Mouse (Mus musculus): Measurements from ENCODE around the gene Fam69a.

Gene Fam69a

DNA sequence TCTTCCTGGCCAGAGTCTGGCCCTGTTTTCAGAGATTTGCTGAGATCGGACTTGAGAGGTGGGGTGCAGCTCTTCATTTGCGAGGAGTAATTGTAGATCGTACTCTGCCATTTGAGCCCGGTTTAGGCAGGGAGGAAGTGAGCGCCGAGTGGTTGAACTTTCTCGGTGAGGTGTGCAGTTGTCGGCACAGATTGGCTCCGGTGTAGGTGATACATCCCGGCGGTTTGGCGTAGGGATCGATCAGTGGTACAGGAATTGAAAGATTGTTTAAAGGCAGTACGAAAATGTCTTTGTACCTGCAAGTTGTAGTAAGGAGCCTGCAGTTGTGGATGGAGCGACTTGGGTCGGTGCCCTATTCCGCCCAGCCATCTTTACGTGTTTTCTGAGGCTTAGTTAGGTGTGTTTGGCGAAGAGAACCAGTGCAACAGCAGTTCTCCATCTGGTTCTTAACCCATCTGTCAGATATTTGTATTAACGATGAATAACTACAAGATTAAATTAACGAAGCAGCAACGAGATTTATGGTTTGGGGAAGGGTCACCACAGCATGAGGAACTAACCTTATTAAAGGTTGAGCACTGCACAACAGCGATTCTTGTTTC is 85.8 kb downstream of the Fam69a start:
- DNase-seq: no peak

DNA sequence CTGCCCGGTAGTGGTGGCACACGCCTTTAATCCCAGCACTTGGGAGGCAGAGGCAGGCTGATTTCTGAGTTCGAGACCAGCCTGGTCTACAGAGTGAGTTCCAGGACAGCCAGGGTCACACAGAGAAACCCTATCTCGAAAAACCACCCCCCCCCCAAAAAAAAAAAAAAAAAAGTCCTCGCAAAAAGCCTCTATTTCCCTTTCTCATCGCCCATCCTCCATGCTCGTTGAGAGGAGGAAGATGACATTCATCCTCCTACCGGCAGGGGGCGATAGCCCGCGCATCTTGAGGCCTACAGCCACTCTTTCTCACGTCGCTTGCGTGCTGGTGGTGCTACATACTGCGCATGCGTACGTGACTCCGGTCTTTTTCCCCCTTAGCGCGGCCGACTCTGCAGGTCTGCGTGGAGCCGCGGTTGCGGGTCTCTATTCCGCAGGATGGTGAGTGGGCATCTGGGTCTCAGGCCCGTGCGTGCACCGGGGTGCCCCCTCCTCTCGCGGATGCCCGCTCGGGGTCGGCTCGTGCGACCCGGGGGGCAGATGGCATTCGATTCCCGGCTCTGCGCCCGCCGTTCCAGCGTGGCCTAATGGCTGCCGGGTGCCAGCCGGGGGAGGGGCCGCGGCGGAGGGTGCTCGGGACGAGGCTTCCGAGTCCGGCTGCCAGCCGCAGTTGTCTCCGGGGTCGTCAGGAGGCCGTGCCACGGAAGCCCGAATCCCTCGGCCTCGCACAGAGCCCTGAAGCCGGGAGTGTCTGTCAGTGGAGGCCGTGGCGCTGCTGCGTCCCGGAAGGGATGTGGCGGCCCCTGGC is 86.5 kb downstream of the Fam69a start, which contains the start of gene Rpl5:
Gene Rpl5 (plus strand): TSS at position 297 of the 808 bp plus-strand sequence.
- peak; percentile 91 to 95 for DNase-seq

DNA sequence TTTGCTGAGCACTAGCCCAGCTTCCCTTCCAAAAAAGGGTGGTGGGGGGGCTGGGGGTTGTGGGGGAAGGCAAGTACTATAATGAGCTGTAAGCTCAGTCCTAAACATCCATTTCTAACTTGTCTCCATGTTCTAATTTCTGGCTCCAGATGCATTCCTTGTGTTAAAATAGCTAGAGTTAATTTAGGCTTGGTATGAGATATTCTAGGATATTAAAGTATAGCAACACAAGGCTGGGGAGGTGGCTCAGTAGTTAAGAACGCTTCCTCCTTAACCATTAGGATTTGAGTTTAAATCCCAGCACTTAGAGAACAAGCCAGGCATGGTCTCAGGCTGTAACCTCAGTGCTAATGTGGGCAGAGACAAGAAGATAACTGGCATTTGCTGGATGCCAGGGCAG is 90.6 kb downstream of the Fam69a start:
- DNase-seq: no peak

DNA sequence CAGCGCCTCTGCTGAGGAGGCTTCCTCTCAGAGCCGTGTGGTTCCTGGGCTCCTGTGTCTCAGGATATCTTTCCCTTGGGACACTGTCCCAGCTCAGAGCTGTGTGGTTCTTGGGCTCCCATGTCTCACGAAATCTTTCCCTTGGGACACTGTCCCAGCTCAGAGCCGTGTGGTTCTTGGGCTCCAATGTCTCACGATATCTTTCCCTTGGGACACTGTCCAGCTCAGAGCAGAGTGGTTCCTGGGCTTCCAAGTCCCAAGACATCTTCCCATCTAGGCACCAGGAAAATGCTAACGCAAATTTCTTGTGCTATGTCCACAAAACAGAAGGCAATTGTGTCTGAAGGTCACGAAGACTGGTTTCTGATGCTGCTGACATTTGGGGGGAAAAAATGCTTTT is 92.2 kb downstream of the Fam69a start:
- no peak for DNase-seq

DNA sequence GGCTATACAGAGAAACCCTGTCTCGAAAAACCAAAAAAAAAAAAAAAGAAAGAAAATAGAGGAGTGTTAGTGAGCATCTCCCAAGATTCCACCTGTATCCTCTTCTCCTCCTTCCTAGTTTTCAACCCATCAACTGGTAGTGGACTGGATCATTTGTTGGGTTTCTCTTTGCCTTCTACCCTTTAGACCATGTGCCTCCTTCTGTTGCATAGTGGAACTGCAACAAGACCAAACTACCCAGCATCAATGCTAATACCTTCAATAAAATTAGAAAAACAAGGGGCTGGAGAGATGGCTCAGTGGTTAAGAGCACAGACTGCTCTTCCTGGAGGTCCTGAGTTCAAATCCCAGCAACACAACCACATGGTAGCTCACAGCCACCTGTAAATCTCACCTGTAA is 95.4 kb downstream of the Fam69a start:
- peak in 1 of 2 experiments; percentile 29 for DNase-seq

DNA sequence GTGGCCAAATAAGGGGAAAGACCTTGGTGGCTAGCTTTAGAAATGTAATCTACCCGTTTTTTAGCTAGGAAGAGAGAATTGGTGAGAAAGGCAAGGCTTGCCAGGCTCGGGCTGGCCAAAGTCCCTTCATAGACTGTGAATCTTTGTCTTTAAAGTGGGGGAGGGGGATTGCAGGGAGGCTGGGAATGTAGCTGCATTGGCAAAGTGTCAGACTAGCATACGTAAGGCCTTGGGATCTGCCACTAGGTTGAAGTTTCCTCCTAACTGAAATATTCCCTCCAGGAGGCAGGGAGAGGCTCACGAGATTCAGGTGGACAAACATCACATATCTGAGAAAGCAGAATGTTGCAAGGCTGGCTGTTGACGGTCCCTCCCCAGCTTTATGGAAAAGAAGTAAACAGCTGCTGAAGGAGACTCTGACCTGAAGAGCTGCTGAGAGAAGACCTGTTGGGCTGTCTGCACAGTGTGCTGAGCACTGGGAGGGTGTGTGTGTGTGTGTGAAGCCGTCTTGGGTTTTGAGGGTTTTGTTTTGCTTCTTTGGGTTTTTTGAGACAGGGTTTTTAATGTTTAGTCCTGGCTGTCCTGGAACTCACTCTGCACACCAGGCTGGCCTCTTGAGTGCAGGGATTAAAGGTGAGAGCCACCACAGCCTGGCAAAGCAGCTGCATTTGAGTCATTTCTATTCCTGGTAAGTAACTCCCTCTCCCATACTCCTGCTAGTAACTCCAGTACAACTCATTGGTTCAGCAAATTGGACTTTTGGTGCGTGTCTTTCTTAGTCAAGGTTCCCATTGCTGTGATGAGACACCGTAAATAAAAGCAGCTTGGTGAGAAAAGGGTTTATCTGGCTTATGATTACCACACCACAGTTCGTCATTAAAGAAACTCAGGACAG is 96.6 kb downstream of the Fam69a start:
- DNase-seq: no peak

DNA sequence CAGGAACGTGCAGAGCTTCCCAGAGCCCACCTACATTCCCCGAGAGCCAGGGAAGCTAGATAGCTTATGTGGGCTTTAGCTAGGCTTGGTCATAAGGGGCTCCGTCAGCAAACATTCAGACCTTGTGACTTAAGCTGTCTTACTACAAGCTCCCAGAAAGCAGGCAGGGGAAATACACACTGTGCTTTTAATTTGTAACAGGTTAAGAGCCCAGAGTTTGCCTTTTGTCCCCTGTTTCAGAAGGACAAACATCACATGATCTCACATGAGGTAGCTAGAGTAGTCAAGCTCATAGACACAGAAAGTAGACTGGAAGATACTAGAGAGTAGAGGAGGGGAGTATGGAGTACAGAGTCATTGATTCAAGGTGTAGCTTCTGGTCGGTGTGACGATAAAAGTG is 106.2 kb downstream of the Fam69a start:
- no peak for DNase-seq

DNA sequence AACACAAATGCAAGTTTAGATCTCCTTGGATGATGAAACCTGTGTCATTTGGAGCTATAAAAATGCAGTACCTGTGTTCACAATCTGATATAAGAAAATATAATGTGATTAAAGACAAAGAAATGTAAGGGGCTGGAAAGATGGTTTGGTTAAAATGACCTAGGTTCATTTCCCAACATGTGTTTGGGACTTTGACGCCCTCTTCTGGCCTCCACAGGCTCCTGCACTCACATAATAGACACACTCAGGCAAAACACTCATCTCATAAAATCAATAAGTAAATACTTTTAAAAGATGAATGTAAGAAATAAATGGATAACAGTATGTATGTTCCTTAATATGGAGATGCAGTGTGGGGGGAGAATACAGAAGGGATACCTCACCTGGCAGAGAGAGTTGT is 109.8 kb downstream of the Fam69a start:
- no peak for DNase-seq

DNA sequence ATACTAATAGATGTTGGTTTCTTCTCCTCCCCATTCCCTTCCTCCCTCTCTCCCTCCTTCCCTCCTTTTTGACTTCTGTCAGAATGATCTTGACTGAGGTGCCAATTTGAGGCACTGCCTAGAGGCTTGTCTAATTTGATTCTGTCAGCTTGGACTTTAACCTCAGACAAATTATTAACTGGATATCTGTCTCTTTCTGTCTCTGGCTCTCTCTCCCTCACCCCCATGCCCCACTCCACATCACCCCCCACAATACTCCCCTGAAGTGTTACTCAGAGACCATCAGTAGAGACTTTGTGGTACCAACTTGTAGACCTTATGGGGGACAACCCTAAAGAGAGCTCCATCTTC is 111.6 kb downstream of the Fam69a start:
- DNase-seq: no peak

DNA sequence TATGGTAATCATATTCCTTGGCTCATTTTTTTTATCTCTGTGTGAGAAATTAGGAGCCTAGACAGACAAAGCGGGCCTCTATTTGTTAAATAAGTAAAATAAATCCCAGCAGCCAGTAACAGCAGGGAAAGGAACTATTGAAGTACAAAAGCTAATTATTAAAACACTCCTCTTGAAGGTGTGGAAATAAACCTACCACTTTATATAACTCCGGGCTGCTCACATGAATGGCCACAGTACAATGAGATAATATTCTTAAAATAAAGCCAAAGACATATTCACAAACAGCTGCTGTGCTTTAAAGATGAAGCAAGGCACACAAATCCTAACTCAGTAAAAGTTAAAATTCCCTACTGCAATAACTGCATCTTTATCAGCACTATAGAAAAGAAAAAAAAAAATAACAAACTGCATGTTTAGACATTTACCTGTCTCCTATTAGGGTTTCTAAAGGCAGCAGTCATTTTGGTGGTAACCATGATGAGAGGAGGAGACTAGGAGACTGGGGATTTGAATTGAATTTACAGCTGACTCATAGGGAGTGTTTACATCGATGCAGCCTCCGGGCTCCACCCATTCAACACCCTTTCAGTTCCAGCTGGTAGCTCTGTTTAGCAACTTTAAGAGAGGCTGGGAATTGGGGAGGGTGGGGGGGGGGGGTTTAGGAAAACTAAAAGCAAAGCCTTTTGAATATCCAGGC is 112.2 kb downstream of the Fam69a start, which contains the start of gene Evi5:
Gene Evi5 (minus strand): TSS at position 547 of the 700 bp plus-strand sequence.
- DNase-seq: no peak

DNA sequence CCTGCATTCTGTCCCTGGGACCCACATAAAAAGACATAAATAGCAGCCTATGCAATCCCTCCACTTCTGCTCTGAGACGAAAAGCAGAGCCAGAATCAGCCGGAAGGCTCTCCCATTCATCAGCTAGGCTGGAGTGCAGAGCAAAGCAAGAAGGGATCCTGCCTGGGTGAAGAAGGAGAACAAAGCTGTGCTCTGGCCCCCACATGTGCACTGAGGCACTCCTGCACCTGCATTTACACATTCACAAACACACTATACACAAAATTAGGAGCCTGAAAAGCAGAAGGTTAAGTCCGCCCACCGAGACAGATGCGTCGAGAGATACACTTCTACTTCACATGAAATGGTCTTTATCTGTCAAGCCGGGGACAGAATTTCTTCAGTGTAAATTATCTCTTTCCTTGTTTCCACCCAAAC is 113.0 kb downstream of the Fam69a start:
- no peak for DNase-seq

DNA sequence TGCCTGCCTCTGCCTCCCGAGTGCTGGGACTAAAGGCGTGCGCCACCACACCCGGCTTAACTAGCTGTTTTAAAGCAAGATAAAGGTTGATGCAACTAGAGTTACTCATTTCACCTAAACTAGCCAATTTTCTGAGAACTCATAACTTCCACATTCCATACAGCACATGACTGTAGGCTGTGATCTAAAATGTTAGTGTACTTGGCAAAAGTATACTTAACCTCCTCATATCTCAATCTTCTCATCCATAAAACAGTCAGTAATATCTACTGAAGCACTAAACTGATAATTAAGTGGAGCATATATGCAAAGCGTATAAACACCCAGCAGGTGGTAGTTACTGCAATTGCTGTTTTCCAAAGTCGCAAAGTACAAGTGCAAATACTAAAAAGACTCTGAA is 113.6 kb downstream of the Fam69a start:
- no peak for DNase-seq

DNA sequence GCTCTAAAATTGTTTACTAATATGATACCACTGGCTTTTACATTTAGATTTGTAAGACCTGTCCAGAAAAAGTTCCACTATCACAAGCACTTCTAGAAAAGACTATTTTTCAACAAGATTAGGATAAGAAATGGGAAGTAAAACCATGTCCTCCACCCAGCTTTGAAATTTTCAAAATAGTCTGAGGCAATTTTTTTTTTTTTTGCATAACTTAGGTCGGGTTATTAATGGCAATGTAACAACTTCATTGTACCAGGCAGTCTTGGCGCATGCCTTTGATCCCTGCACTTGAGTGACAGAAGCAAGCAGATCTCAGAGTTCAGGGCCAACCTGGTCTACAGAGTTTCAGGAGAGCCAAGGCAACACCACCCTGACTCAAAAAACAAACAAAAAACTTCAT is 117.2 kb downstream of the Fam69a start:
- DNase-seq: no peak

DNA sequence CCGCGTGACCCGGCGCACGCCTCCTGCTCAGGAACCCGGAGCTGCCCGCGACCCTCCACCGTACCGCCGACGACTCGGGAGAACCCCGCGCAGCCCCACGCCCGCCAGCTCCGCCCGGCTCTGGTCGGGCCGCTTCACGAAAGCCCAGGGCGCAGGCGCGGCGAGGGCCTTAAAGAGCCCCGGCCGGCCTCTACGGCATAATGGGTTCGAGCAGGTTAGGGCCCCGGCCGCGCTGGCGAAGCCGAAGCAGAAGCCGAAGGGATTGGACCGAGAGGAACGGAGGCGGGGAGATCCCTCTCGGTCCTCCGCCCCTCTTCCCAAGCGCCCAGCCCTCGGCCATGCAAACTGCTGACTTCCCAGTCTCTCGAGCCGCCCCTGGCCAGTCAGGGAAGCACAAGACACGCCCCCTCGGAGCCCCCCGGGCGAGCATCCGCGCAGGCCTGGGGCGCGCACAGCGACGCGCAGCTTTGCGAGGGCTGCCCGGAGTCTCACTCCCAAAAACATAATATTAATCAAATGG is 117.9 kb downstream of the Fam69a start:
- DNase-seq: peak; percentile 72 to 77

DNA sequence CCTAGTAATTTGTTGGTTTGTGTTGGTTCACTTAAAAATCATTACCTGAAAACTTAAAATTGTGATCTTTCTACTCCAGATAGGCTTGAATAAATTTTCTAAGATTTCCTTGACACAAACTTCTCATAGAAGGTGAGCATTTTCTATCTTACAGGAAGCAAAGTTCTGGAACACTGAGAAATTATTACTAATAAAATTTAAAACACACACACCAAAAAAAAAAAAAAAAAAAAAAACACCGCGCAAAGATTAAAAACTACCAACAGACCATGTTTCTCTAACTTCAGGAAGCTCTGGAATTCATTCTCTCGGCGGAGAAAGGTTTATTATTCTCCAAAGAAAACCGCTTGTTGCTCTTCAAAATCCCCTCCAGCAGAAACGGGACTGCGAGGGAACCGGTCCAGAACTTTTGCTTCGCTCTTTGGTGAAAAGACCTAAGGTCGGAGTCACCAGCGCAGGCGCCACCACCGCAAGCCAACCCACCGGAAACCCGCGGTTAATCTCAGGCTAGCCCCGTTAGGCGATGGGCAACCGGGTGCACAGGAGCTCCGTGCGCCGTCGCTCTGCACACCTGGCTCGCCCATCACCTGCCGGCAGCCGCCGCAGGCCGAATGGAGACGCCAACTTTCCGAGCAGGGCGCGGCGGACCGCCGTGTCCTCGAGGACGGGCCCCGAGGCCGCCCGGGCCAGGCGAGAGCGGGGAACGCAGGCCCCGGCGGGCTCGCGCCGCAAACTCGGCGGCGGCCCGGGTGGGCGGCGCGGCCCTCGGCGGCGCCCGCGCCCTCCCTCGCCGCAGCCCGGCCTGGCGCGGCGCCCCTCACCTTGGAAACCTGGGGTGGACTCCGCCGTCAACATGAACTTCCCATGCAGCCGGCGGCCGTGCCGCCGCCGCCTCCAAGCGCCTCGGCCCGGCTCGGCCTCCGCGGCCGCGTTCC is 118.6 kb downstream of the Fam69a start:
- DNase-seq: peak; percentile 57 to 66

DNA sequence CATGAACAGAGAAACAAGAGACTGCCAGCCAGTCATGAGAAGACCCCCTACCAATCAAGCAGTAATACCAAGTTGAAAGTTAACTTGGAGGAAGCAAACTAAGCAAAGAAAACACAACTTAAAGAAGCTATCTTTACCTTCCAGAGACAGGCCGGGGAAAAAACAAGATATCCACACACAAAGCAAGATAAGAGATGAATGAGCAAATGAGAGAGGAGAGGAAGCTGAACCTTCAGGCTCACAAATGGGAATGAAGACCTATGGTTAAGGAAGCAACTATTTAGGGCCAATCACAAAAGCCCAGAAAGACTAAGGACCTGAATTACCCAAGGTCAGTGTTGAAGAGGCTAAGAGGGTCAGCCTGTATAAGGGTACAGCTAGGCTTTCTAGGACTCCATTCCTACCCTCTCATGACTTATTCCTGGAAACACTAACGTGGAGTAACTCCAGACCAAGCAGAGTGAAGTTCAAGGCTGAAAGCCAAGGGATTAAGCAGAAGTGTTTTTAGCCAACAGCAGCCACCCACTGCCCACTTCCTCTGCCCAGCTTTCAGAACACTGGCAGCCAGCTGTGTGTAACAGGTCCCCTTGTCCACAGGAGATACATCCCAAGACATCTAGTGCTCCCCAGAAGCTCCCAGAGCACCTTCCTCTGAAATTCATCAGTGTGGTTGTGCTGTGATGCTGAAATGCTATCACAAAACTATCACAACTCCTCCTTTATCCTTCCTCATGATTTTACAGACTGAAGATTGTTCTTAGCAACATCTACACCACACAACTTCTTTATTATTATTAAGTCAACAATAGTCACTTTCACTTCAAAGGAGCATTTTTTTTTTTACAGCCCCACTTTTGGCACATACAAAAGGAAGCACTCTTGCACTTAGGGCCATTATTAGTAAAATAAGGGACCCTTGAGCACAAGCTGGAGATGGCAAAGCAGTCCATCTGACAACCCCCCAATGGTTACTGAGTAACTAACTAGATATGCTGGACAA is 120.5 kb downstream of the Fam69a start:
- peak in 1 of 2 experiments; percentile 14 for DNase-seq

DNA sequence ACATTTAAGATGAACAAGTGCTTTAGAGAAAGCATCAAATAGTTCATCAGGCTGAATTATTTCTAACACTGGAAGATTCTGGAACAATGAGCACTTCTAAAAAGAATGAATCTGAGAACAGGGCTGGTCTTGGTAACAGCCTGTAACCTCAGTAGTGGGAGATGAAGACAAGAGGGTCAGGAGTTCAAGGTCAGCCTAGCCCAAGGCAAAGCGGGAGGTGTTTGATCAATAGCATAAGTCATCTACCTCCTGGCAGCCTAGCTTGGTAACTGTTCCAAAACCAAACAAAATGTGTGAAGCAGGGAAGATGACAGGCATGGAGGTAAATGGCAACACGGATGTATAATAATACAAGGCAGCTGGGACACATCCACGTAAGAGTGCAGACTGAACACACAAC is 122.9 kb downstream of the Fam69a start:
- no peak for DNase-seq

DNA sequence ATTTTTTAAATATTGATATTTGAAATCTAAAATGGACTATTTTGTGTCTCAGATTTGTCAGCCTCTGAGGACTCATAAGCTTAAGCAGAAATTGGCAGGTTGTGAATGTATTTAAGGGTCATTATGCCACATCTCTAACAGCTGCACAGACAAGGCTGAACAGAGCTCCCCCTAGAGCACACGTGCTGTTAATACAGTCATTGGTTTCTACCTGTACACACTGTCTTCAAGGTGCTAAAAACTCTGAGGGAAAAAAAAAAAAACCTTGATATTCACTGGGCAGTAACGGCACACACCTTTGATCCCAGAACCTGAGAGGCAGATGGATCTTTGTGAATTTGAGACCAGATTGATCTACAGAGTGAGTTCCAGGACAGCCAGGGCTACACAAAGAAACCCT is 127.9 kb downstream of the Fam69a start:
- DNase-seq: peak in 1 of 2 experiments; percentile 13

All from spleen, adult 18-20 months (tissue).